Mouse (Mus musculus): ENCODE data around the gene Gata3. TPM values are rescaled to one million over a fixed set of nuclear protein-coding genes. Genes with fewer than 3 reads are reported as not detected.
A peak's percentile ranks its signal among the peaks of the same experiment; 100 is the strongest.

Gene Gata3
- not detected for total RNA-seq (2021)

- intact Hi-C loops (cut with DNase I), result loop anchor here (5.0 to 10.0 kb wide), 3 partner anchors 483 to 1215 kb away; partner anchors contain the start of gene Sfmbt2
- DNase-seq (ENCODE audit: low spot score in 2 of 2), result no peak
Measured at GRCm38 (mm10) chr2:9889651-9890183, at the start of gene Gata3. Gene Gata3 (minus strand): TSS chr2:9890034.

DNA sequence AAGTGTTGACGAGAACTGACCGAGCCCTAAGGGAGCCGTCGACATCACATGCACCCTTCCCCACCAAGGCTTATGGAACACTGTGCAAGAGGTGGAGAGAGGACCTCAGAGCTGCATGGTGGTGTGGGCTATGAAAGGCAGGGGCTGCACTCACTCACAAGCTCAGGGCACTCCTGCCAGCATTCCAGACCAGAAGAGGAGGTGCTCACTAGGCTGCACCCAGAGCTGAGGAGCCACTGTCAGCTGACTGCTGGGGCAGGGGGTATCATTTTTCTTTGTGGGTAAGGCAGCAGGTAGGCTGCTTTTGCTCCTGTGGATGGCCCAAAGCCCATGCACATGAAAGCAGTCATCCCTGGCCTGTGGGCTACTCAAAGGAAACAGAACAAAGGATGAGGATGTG is 49.4 kb upstream of the Gata3 start:
- no peak for DNase-seq (ENCODE audit: low spot score in 2 of 2)
- intact Hi-C loops (cut with DNase I), result no loop called here

DNA sequence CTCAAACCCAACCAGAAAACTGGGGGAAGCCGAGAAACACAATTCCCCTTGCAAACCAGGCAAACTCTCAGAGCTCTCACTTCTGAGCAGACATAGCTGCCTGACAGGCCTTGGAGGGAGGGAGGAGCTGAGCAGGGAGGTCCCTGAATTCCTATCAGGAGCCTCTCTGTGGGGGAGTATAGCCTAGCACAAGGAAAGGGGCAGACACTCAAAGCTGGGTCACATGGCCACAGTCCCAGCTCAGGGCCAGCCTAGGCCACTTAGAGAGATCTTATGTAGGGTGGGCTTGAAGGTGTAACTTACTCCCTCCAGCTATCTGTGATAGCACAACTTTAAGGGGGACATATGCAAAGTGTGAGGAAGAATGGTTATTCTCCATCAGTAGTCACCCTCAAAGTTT is 46.1 kb upstream of the Gata3 start:
- intact Hi-C loops (cut with DNase I), result no loop called here
- DNase-seq (ENCODE audit: low spot score in 2 of 2), result no peak

DNA sequence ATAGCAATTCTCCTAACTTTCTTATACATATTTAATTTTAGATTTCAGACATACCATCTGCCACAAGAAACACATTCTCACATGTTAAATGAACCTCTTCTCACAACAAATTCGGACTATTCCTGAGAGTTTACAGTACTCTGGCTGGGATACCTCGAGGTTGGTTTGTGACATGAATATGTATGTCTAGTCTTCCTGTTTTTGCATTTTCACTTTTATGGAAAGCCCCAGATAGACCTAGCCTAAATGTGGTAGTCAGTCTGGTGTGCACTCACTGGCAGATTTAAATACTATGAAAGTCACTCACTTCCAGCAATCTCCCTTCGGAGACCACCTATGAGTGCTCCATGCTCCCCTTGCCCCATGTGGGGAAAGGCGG is 37.1 kb upstream of the Gata3 start:
- intact Hi-C loops (cut with DNase I), result no loop called here
- DNase-seq (ENCODE audit: low spot score in 2 of 2), result peak in 1 of 2 experiments; percentile 9

- intact Hi-C loops (cut with DNase I), result no loop called here
- no peak for DNase-seq (ENCODE audit: low spot score in 2 of 2)
Measured at GRCm38 (mm10) chr2:9926194-9926904, 36.5 kb upstream of the Gata3 start.

DNA sequence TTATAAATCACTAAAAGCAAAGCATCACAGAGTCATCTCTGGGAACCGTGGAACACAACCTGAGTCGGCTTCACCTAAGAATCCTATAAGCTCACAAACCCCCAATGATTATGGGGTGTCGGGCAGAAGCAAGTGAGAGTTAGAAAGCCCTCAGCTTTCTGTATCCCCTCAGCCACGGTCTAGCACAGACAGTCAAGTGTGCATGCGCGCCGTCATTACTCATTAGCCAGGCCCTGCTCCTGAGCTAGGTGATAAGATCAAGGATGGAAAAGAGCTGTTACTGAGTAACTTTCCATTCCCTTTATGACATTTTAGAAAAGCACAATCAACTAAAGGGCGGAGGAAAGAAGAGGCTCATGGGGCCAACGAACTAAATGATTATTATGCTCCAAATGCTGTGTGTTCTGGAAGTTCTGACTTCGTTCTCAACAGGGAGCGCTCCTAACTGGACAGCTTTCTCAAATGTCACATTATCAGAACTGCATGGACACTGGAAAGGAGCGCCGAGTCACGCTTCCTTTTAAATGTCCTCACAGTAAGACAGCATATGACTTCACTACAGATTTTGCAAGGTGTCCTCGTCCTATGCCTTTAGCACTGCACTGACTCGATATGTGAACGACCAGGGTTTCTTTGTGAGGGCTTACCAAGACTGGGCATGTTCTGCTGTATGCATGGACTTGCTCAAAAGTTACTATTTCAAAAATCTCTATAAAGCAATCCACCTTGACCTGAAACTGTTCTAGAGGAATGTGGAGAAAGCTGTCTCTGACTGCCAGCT is 29.0 kb upstream of the Gata3 start:
- intact Hi-C loops (cut with DNase I), result no loop called here
- no peak for DNase-seq (ENCODE audit: low spot score in 2 of 2)

DNA sequence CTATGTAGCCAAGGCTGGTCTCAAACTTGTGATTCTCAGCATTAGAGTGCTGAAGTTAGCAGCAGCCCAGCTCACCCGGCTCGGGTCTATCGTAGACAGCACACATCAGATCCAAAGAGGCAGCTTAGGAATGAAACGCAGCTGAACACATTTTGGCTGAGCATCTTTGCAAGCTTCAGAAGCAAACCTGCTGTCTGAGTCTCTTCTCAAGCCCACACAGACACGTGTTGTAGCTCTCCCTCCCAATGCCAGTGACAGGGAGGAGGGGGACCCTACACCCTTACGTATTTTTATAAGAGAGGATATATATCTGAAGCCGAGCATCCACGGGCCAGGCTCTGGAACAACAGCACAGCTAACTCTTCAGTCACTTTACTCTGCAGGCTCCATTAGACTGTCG is 27.8 kb upstream of the Gata3 start:
- intact Hi-C loops (cut with DNase I), result no loop called here
- peak in 1 of 2 experiments; percentile 32 for DNase-seq (ENCODE audit: low spot score in 2 of 2)

DNA sequence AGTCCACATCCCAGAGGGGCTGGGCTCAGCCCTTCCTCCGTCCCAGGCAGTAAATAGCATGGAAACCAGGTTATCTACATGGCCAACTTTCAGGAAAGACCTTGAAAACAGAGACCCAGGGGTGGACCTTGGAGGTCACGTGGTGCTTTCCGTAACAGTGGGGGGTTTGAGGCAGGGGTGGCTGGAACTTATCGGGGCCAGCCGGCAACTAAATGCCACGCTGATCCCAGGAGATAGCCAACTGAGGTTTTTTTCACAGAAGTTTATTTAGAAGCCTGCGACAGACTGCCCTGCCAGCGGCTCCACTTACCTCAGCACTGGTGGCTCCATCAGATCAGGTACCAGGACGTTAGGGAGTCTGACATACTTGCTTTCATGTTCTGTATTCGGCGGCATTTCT is 16.2 kb upstream of the Gata3 start:
- no peak for DNase-seq (ENCODE audit: low spot score in 2 of 2)
- intact Hi-C loops (cut with DNase I), result no loop called here

DNA sequence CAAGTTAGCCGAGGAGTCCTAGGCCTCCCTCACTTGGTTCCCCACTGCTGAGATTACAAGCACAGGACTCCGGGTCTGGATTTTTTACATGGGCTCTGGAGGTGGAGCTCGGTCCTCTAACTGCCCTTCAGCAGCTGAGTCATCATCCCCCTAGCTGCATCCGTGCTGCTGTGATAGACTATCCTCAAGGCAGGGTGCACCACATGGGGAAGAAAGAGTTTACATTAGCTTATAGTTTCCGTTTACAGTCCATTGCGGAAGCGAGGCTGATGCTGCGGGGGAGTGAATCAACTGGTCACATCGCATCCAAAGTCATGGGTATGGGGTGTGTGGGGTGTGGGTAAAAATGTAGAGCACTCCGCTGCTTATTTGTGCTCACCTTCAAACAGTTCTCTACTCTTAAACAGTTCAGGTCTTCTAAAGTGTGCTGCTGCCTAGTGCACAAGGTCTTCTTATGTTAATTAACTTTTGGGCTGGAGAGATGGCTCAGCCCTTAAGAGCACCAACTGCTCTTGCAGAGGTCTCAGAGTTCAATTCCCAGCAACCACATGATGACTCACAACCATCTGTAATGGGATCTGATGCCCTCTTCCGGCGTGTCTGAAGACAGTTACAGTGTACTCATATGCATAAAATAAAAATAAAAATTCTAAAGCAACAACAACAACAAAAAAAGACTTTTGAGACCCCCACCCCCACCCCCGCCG is 14.2 kb upstream of the Gata3 start:
- intact Hi-C loops (cut with DNase I), result no loop called here
- DNase-seq (ENCODE audit: low spot score in 2 of 2), result no peak

GRCm38 (mm10) chr2:9897846-9898245 is 8.0 kb upstream of the Gata3 start:
- DNase-seq (ENCODE audit: low spot score in 2 of 2), result no peak
- intact Hi-C loops (cut with DNase I), result no loop called here

GRCm38 (mm10) chr2:9896097-9896770 is 6.4 kb upstream of the Gata3 start:
- intact Hi-C loops (cut with DNase I), result no loop called here
- no peak for DNase-seq (ENCODE audit: low spot score in 2 of 2)

DNA sequence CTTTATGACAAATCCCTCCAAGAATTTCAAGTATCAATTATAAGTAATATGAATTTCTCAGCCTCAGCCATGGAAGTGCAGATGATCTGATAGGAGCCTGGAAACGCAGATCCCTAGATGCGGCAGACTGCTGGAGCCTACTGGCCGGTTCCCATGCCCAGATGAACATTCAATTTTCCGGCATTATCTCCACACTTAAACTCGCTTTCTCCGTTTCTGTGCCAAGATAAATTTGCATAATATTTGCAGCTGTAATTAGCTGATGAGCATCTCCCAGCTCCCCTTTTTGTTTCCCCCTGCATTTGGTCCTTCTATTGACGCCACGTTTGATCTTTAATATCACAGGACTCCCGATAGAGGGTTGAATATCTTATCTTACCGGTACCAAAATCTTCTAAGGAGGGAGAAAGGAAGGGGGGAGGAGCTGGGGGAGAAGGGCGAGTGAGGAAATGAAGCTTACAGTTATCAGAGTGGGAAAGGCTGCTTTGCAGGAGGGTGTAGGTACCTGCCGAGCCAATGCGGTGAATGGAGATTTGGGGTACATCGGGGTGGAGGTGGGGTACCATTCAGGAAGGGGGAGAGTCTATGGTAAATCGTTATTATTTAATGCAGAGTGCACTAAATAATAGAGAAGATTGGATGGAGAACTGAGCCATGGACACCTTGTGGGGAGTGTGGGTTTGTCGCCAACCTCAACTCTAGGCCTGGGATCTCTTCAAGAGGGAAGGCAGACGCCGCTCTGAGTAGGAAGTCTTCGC is 5.2 kb upstream of the Gata3 start:
- intact Hi-C loops (cut with DNase I), result loop anchor here (5.0 kb wide), 1 partner anchor 477 kb away; the partner anchor contains the start of gene Sfmbt2
- no peak for DNase-seq (ENCODE audit: low spot score in 2 of 2)

- intact Hi-C loops (cut with DNase I), result loop anchor here (5.0 kb wide), 1 partner anchor 479 kb away; the partner anchor contains the start of gene Sfmbt2
- no peak for DNase-seq (ENCODE audit: low spot score in 2 of 2)
Measured at GRCm38 (mm10) chr2:9893272-9893953, 3.6 kb upstream of the Gata3 start.

- intact Hi-C loops (cut with DNase I), result loop anchor here (5.0 kb wide), 1 partner anchor 480 kb away; the partner anchor contains the start of gene Sfmbt2
- DNase-seq (ENCODE audit: low spot score in 2 of 2), result no peak
Measured at GRCm38 (mm10) chr2:9892541-9892940, 2.7 kb upstream of the Gata3 start.

GRCm38 (mm10) chr2:9890906-9891305 is 1.1 kb upstream of the Gata3 start:
- no peak for DNase-seq (ENCODE audit: low spot score in 2 of 2)
- intact Hi-C loops (cut with DNase I), result loop anchor here (5.0 kb wide), 1 partner anchor 481 kb away; the partner anchor contains the start of gene Sfmbt2

DNA sequence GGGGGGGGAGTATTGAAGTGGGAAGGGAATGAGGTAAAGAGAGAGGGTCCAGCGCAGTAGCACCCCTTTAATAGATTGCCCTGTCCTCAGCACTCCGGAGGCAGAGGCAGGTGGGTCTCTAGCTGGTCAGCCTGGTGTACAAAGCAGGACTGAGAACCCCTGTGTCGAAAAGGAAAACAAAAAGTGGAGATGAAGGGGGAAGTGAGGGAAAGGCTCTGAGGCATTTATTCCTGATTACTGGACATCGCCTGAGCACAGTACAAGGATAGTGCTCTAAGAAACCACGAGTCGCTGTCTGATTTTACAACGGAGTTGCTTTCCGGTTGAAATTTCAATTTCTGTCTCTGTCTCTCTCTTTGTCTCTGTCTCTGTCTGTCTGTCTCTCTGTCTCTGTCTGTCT is 417 bp upstream of the Gata3 start:
- no peak for DNase-seq (ENCODE audit: low spot score in 2 of 2)
- intact Hi-C loops (cut with DNase I), result loop anchor here (5.0 kb wide), 1 partner anchor 482 kb away; the partner anchor contains the start of gene Sfmbt2

GRCm38 (mm10) chr2:9888913-9889650 is 752 bp downstream of the Gata3 start, which contains the start of gene 9230102O04Rik:
Gene 9230102O04Rik (minus strand): TSS chr2:9889540.
- intact Hi-C loops (cut with DNase I), result loop anchor here (10.0 kb wide), 2 partner anchors 1134 to 1214 kb away; no protein-coding TSS in a partner anchor
- no peak for DNase-seq (ENCODE audit: low spot score in 2 of 2)

All from left cerebral cortex, postnatal 25 days (tissue).